Mouse (Mus musculus) limb, embryonic 12.5 days (tissue): Measurements from ENCODE around the gene Rab3il1. TPM values are rescaled to one million over a fixed set of nuclear protein-coding genes. Genes with fewer than 3 reads are reported as not detected.
A peak's percentile ranks its signal among the peaks of the same experiment; 100 is the strongest.
"Not testable (repeated sequence)": the region's sequence is repeated elsewhere in the genome, so short reads cannot be mapped to it uniquely, and the experiment has no call there.

Experiments used
- ATAC-seq: fragments of 200-750 bp; cut with Nextera tagmentation; 2 replicates; pipeline ENCODE4 v1.8.0; 2017; ENCODE audit warnings: low read depth, moderate TSS enrichment; ENCODE audit not compliant: insufficient number of reproducible peaks, insufficient read depth, low FRiP score, low TSS enrichment
- H3K27ac ChIP-seq: fragments of 300-500 bp; sonication (generic); 2 replicates; pipeline ENCODE4 v1.5.1; 2016; ENCODE audit warnings: mild to moderate bottlenecking, moderate library complexity
- H3K27me3 ChIP-seq: fragments of 300-500 bp; sonication (generic); 2 replicates; pipeline ENCODE4 v1.6.1; 2016; ENCODE audit warnings: mild to moderate bottlenecking, moderate library complexity
- H3K36me3 ChIP-seq: fragments of 300-500 bp; sonication (generic); 2 replicates; pipeline ENCODE4 v1.6.1; 2016; ENCODE audit warnings: mild to moderate bottlenecking, moderate library complexity
- H3K4me1 ChIP-seq: fragments of 300-500 bp; sonication (generic); replicated peaks from 2 replicates; pipeline ENCODE4 v1.6.1; 2016
- H3K4me2 ChIP-seq: fragments of 300-500 bp; sonication (generic); 2 replicates; pipeline ENCODE4 v1.6.1; 2016; ENCODE audit warnings: mild to moderate bottlenecking, moderate library complexity
- H3K4me3 ChIP-seq: fragments of 300-500 bp; sonication (generic); replicated peaks from 2 replicates; pipeline ENCODE4 v1.5.1; 2016; ENCODE audit warnings: mild to moderate bottlenecking
- H3K9ac ChIP-seq: fragments of 300-500 bp; sonication (generic); replicated peaks from 2 replicates; pipeline ENCODE4 v1.6.1; 2016; ENCODE audit warnings: mild to moderate bottlenecking, moderate library complexity
- H3K9me3 ChIP-seq: fragments of 300-500 bp; sonication (generic); 2 replicates; pipeline ENCODE4 v1.6.1; 2016; ENCODE audit warnings: mild to moderate bottlenecking, moderate library complexity
- WGBS: fragments of 180-500 bp; shearing (Covaris S2); methylation state at CpG from one replicate; pipeline ENCODE4 v1.1.7; 2016; 5-methylcytosine and 5-hydroxymethylcytosine counted together
- polyA plus RNA-seq: library from polyadenylated mRNA; unstranded; fragments of >200 nt; fragmentation: Nextera tagmentation; extraction: Ambion mirVana; gene quantifications from 2 replicates; pipeline ENCODE4 v1.2.1, GENCODE M21; 2016

The Rab3il1 gene
- polyA plus RNA-seq, 1 experiment from 2014 or later = 32.0 TPM

GRCm38 (mm10) chr19:9966096-9966867 is 35.2 kb upstream of the Rab3il1 start:
- peaks cover 4% of the 10 kb centered on the region; the same call in 1 of the 2 replicates for H3K4me1 ChIP-seq
- no peak overlapping the region for H3K9ac ChIP-seq
- no peaks in the 10 kb centered on the region for H3K36me3 ChIP-seq
- no peak overlapping the region for H3K27ac ChIP-seq
- WGBS = 39% methylated on average over 2 of the region's 2 CpGs
- H3K9me3 ChIP-seq = no peaks in the 10 kb centered on the region
- H3K4me2 ChIP-seq = no peak overlapping the region
- no peak overlapping the region for H3K4me3 ChIP-seq
- no peaks in the 10 kb centered on the region; the same call in 1 of the 2 replicates for H3K27me3 ChIP-seq
- no peak for ATAC-seq

- Histone ChIP-seq H3K9ac (no peak overlapping the region), H3K4me2 (no peak overlapping the region), H3K27ac (no peak overlapping the region), H3K9me3 (no peaks in the 10 kb centered on the region), H3K4me1 (peaks cover 4% of the 10 kb centered on the region; the same call in 1 of the 2 replicates), H3K4me3 (no peak overlapping the region), H3K27me3 (no peaks in the 10 kb centered on the region; the same call in 1 of the 2 replicates), H3K36me3 (no peaks in the 10 kb centered on the region)
- 82% methylated on average over 10 of the region's 10 CpGs for WGBS
- ATAC-seq = no peak
These were observed 33.2 kb upstream of the Rab3il1 start for GRCm38 (mm10) chr19:9968081-9968787.

- not testable (repeated sequence) for H3K27ac ChIP-seq
These were observed 26.6 kb upstream of the Rab3il1 start for GRCm38 (mm10) chr19:9974853-9975252.

GRCm38 (mm10) chr19:9977085-9977484 is 24.4 kb upstream of the Rab3il1 start:
- Histone ChIP-seq H3K9me3 (no peaks in the 10 kb centered on the region), H3K9ac (no peak overlapping the region), H3K36me3 (no peaks in the 10 kb centered on the region), H3K4me1 (no peaks in the 10 kb centered on the region; the same call in 1 of the 2 replicates), H3K27me3 (no peaks in the 10 kb centered on the region), H3K4me3 (no peak overlapping the region), H3K4me2 (no peak overlapping the region), H3K27ac (no peak overlapping the region)
- WGBS = 79% methylated on average over 10 of the region's 10 CpGs
- no peak for ATAC-seq

More at GRCm38 (mm10) chr19:9974853-9975252, 26.6 kb upstream of the Rab3il1 start:
- not testable (repeated sequence) for H3K36me3 ChIP-seq, H3K4me3 ChIP-seq, ATAC-seq, H3K9me3 ChIP-seq, H3K4me2 ChIP-seq, H3K4me1 ChIP-seq, H3K27me3 ChIP-seq, H3K9ac ChIP-seq
- 75% methylated on average over 2 of the region's 2 CpGs for WGBS

DNA sequence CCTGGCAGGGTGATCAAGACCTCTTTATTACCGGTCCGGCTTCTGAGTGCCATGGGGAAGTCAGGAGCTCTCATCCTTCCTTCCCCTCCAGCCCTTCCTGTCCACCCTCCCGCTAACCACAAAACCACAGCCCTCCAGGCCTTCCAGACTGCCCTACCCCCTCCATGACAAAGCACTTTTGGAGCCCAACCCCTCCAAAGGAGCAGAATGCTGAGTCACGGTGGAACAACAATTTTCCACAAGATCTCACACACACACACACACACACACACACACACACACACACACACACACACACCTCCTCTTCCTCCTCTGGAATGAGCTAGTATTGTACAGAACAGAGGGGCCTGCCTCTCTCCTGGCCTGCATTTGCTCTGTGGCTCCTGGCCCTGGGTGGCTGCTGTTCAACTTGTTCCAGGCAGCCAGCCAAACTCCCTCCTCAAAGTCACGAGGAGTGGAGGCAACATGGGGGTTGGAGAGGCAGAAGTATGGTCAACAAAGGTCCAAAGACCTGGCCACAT is 23.0 kb upstream of the Rab3il1 start:
- Histone ChIP-seq H3K4me2 (no peak overlapping the region), H3K27ac (no peak overlapping the region), H3K36me3 (no peaks in the 10 kb centered on the region), H3K9ac (no peak overlapping the region), H3K4me3 (no peak overlapping the region), H3K27me3 (no peaks in the 10 kb centered on the region), H3K4me1 (peaks cover 2% of the 10 kb centered on the region), H3K9me3 (no peaks in the 10 kb centered on the region)
- WGBS = 67% methylated on average over 5 of the region's 5 CpGs
- ATAC-seq = no peak

DNA sequence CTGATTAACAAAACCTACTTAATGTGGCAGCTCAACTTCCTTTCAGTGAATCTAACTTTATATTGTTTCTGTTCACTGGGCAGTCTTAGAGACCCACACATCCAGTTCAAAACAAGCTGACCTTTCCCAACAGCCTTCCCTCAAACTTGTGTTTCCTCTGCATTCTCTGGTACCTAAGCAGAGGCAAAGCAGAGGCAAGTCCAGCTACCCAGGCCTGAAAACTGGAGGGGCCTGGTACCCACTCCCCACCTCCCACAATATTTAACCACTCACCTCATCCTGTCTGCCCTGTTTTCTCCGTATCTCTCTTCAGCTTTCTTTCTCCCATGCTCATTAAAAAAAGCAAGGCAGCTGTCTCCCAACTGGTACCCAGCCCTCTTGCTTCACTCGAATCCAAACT is 22.3 kb upstream of the Rab3il1 start:
- H3K27ac ChIP-seq = no peak overlapping the region

GRCm38 (mm10) chr19:9980258-9980657 is 21.2 kb upstream of the Rab3il1 start, which contains the start of gene Fth1:
Gene Fth1, plus strand, starts transcription at chr19:9980598.
- Histone ChIP-seq H3K4me3 (no peak within 1 kb of the TSS), H3K4me2 (no peak within 1 kb of the TSS), H3K36me3 (peaks cover 15% of the 10 kb centered on the region), H3K9ac (no peak within 1 kb of the TSS), H3K9me3 (no peaks in the 10 kb centered on the region), H3K27ac (no peak within 1 kb of the TSS), H3K27me3 (no peaks in the 10 kb centered on the region), H3K4me1 (peaks cover 10% of the 10 kb centered on the region)
- no peak for ATAC-seq
- 86% methylated on average over 4 of the region's 4 CpGs for WGBS

More for the DNA sequence above, 22.3 kb upstream of the Rab3il1 start:
- H3K4me2 ChIP-seq = no peak overlapping the region
- WGBS = 81% methylated on average over 2 of the region's 2 CpGs
- H3K4me3 ChIP-seq = no peak overlapping the region
- no peak for ATAC-seq
- H3K9me3 ChIP-seq = no peaks in the 10 kb centered on the region
- H3K27me3 ChIP-seq = no peaks in the 10 kb centered on the region
- peaks cover 4% of the 10 kb centered on the region for H3K36me3 ChIP-seq
- no peak overlapping the region for H3K9ac ChIP-seq
- H3K4me1 ChIP-seq = peaks cover 8% of the 10 kb centered on the region

DNA sequence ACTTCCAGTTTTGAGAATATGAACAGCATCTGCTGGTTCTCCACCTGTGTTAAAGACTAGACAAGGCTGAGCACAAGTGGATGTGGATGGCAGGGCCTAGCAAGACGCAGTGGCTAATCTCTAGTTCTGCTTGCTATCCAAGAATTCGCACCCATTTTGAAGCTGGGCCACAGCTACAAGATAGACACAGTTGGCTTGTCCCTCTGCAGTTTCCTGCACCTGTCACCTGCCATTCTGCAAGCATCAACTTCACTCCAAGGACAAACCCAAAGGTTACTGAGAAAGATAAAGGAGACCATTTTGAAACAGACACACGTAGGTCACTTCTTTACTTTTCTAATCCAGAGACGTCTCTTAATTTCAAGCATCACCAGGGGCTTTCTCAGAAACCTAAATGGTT is 19.8 kb upstream of the Rab3il1 start:
- peak overlapping the region; percentile 58 for H3K9ac ChIP-seq
- no peaks in the 10 kb centered on the region for H3K27me3 ChIP-seq
- H3K9me3 ChIP-seq = no peaks in the 10 kb centered on the region
- H3K36me3 ChIP-seq = peaks cover 29% of the 10 kb centered on the region
- no peak for ATAC-seq
- H3K4me1 ChIP-seq = peaks cover 10% of the 10 kb centered on the region
- peak overlapping the region; percentile 97 for H3K27ac ChIP-seq
- peak overlapping the region; percentile 93 for H3K4me3 ChIP-seq
- WGBS = 74% methylated on average over 4 of the region's 4 CpGs
- H3K4me2 ChIP-seq = peak overlapping the region; percentile 70

DNA sequence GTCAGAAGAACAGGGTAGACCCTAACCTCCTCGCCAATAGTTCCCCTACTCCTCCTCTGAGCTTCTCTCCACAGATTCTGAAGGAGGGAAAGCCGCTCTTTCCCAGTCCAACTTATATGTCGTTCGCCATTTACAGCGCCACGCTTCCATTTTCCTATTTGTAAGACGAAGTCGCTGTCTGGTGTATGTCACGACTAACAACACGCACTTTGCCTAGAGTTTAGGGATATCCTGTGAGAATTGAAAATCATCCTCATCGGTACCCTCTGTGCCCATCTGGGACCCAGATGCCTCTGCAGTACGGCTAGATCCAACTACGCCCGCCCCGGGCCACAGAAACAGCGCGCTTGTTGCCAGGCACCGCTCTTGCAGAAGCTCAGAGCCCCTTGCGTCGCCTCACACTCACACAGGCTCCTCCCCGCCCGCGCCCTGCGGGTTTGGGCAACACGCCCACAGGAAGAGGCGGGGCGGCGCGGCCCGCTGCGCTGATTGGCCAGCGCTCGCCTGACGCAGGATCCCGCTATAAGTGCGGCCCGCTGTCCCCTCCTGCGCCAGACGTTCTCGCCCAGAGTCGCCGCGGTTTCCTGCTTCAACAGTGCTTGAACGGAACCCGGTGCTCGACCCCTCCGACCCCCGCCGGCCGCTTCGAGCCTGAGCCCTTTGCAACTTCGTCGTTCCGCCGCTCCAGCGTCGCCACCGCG is 19.2 kb upstream of the Rab3il1 start:
- Histone ChIP-seq H3K4me2 (peak overlapping the region; percentile 70), H3K4me3 (peak overlapping the region; percentile 93), H3K4me1 (peaks cover 15% of the 10 kb centered on the region), H3K9me3 (no peaks in the 10 kb centered on the region), H3K9ac (peak overlapping the region; percentile 89), H3K36me3 (peaks cover 29% of the 10 kb centered on the region), H3K27ac (peak overlapping the region; percentile 97), H3K27me3 (no peaks in the 10 kb centered on the region)
- ATAC-seq = peak; percentile 96
- WGBS = under 1% methylated on average over 59 of the region's 59 CpGs

DNA sequence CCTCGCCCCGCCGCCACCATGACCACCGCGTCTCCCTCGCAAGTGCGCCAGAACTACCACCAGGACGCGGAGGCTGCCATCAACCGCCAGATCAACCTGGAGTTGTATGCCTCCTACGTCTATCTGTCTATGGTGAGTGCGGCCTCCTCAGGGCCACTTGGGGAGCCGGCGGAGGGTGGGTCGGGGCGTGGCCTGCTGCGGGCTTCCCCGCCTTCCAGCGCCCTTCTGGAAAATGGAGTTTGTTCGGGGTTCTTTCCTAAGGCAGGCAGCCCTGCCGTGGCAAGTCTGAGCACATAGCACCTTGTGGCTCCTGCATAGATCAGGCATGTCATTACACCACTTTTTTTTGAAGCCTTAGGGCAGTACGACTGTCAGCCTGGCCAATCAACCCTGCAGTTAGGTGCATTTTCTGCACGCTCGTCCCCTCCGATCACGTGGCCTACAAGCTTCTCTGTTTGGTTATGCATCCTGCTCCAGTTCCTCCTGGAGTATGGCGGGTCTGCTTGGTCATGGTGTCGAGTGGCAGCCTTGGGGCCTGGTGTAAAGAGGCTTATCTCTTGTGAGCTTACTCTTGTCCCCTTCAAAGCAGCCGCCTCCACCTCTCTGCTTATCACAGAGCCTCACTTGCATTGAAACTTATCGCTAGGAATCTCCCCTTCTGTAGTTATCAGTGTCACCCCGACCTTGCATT is 18.5 kb upstream of the Rab3il1 start:
- ATAC-seq = peak; percentile 73
- Histone ChIP-seq H3K36me3 (peaks cover 29% of the 10 kb centered on the region), H3K9ac (peak overlapping the region; percentile 89), H3K27ac (peak overlapping the region; percentile 97), H3K4me2 (peak overlapping the region; percentile 70), H3K4me3 (peak overlapping the region; percentile 93), H3K9me3 (no peaks in the 10 kb centered on the region), H3K27me3 (no peaks in the 10 kb centered on the region), H3K4me1 (peaks cover 22% of the 10 kb centered on the region)
- under 1% methylated on average over 31 of the region's 31 CpGs for WGBS
